Mouse (Mus musculus): ENCODE measurements around the gene Cdh23.

DNA sequence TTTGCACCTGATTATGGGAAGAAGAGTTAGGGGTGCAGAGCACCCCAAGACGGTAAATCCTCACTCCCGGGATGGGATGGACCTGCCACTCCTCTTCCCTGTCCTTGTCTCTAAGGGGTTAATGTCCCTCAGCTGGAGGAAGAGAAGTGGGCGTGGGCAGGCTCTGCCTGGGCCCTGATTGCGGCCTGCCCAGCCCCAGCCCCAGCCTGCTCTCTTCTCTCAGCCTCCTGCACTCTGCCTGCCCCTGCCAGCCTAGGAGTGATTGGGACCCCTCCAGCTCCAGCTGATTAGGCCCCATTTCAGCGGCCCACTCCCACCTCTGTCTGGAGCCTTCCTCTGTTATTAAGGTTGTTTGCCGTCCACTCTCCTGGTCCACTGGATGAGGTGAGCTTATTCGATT is 133.3 kb downstream of the Cdh23 start:
- no peak for TF ChIP-seq CTCF (IDR thresholded peaks at IDR 0.05; ENCODE audit: low read depth, low read length)
- TF ChIP-seq TAL1 (conservative IDR thresholded peaks at IDR 0.05; ENCODE audit: low read depth, low read length) = no peak
- no peak for TF ChIP-seq GATA1 (IDR thresholded peaks at IDR 0.05; ENCODE audit: borderline replicate concordance, low read length)
- no peak for TF ChIP-seq POLR2AphosphoS5 (IDR thresholded peaks at IDR 0.05; ENCODE audit: insufficient replicate concordance, low read depth, low read length)

Measured in G1E (cell line).